Mouse (Mus musculus) gastrocnemius, postnatal 4 days (tissue): Measurements from ENCODE around the gene Pcsk7. TPM values are rescaled to one million over a fixed set of nuclear protein-coding genes. Genes with fewer than 3 reads are reported as not detected.

Experiments
- DNase-seq, 2 experiments: peaks; one replicate each; pipeline ENCODE4 v3.0.0; 2021 to 2022; ENCODE audit warnings: low spot score in 2 of 2, mixed read lengths in 2 of 2
- total RNA-seq, 2 experiments: library from RNA; stranded (reverse); gene quantifications; 2 replicates each; pipeline ENCODE4 v1.2.3; 2021

The Pcsk7 gene
- total RNA-seq, 2 experiments from 2014 or later, result 19.4 to 23.1 TPM

DNA sequence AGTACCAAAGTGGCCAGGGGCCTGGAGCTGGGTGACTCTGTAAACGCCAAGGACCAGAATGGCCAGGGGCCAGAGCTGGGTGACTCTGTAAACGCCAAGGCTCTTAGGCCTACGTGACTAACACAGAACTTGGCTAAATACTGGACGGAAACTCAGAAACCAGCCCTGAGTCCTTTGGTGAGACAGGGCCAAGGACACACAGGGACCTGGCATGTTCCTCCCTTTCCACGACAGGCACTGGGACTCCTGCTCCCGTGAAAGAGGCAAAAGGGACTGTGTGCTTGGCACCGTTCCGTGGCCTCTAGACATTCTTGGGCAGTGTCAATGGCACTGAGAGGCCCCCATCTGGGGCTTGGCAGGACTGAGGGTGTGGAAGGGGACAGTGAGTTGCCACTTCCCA lies 31.8 kb downstream of the Pcsk7 start:
- no peak for DNase-seq

DNA sequence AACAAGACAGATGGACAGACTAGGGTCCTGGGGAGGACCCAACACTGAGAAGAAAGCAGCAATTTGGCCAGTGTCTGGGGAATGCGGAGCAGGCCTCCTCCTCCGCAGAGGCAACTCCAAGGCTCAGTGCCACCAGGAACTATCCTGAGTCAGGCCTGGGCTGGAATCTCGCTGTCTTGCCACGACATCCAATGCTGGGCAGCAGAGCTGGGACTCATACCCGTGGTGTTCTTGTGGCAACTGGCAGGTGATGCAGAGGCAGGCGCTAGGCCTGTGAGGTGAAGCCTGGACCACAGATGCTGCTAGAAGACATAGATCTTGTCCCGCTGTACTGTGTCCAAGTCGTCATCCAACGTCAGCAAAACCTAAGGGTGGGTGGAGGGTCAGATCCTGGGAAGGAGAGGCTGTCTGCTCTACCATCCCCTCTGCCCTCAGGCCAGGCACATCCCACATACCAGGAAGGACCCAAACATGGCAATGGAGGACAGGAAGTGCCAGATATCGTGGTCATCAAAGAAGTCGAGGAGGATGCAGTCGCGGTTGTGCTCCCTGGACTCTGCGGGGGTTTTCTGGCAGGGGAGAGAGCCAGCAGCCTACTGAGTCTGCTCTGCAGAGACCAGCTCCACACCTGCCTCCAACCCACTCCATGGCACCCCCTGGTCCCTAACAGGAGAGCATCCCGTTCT lies 32.8 kb downstream of the Pcsk7 start:
- DNase-seq, result no peak

DNA sequence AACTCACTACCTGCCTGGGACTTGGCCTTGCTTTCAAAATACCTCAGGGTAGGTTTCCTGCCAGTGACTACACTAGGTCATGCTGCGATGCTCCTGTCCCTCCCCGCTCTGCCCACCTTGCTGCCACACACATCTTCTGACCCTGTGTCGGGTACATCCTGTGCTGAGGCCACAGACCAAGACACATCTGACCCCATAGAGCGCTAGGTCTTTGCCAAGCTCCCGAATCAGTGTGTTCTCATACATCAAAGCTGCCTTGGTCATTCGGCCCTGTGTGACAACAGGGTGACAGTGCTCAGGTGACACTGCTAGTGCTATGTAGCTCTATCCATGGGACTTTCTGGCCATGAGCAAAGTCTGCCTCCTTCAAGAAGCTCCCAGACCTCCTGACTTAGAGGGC lies 33.5 kb downstream of the Pcsk7 start:
- no peak for DNase-seq

DNA sequence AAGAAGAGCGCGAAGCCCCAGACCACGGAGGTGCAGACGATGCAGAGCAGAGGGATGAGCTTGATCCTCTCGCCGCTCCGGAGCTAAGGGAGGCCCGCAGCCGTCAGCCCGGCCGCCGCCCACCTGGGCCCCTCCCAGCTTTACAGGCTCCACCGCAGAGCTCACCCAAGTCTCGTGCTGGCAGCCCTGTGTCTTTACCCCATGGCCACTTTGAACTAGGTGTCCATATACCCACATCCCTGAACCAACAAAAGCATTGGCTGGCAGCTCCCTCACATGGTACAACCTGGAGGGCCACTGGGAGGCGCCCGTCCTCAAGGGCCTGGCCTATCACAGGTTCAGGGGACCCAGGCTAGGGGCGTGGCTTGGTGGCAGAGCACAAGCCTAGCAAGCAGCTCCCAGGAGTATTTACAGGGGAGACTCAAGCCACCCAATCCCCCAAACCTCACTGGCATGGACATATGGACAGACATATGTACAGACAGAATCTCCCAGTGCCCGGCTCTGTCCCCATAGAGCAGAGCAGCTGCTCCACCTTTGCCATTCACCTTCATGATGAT lies 35.1 kb downstream of the Pcsk7 start:
- DNase-seq, result no peak

DNA sequence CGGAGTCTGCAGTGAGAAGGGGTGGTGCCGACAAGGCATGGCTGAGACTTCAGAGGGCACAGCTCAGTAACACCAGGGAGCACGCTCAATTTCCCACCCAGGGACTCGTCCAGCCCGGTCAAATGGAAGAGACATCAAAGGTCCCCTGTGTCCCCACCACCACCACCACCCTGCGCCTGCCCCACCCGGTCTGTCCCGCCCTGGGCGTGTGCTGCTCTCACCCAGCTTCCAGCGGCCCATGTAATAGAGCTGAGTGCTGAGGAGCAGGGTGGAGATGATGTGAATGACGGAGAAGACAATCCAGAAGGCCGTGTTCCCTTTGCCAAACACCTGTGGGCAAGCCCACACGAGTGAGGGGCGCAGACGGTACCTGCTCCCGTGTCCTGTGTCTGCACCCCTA lies 36.2 kb downstream of the Pcsk7 start:
- DNase-seq, result no peak

DNA sequence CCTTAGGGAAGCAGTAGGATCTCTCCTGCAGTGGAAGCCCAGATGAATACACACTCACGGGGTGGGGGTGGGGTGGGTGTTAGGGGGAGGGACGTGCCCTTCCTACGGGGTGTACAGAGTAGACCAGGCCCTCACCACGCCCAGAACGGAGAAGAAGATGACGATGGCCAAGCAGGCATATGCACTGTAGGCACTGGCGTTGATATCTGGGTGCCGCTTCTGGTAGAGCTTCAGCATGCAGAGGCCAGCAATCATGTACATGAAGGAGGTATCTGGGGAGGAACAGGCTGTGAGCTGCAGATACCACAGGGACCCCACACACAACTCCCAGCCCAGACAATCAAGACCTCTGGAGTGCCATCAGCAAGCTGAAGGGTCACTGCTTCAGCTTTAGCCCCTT lies 36.6 kb downstream of the Pcsk7 start:
- no peak for DNase-seq

DNA sequence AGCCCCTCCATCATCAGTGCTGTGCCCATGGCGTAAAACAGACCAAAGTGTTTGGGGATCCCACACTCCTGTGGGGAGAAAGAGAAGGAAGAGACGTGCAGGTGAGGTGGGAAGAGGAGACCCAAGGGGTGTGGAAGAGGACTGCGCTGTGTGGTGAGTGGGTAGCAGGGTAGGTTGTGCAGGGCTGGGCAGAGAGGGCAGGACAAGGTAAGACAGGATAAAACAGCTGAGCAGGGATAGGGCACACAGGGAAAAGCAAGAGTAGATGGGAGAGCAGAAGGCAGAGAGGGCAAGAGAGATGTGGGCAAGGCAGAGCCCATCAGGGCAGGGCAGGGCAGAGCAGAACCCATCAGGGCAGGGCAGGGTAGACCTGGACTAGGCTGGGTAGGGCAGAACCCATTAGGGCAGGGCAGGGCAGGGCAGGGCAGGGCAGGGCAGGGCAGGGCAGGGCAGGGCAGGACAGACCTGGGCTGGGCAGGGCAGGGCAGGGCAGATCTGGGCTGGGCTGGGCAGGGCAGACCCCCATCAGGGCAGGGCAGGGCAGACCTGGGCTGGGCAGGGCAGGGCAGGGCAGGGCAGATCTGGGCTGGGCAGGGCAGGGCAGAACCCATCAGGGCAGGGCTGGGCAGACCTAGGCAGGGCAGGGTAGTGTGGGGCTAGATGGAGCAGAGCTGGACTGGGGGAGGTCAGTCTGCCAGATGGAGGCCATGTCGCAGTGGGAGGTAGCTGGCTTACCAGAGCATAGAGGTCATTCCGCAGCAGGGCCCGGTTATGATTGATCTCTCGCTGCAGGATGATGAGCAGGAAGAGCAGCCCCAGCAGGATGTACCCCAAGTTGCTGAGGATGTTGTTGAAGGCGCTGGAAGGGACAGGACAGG lies 37.6 kb downstream of the Pcsk7 start:
- no peak for DNase-seq

DNA sequence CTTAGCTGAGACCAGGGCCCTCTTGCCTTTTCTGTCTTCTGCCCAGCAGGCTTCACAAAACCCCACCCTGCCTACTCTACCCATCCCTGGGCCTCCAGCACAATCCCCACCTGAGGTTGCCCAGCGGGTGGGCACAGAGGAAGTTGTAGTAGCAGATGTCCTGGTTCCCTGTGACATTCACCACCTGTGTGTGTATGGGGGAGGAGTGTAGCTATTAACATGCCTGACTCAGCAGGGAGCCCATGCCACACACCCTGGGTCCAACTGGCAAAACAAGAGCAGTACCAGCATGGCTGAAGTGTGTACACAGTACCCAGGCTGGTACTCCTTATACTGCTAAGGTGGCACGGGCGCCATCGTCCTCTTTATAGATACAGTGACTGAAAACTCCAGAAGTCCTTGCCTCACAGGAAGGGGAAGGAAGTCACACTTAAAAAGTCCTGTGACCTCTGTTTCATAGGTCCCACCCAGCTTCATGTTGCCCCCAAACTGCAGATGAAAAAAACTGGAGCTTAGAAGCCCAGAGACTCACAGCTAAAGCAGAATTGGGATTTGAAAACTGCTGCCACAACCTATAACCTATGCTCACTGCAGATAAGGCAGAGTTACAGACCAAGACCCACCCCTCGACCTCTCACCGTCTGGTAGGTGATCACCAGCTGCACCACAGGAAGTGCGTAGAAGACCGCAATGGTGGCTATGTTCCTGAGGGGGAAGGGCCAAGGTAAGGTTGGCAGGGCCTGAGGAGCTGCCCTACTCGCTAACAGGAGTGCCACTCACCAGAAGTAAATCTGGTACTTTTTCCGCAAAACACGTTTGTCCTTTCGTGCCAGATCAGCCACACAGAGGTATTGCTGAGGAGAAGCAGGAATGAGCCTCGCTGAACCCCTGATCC lies 38.5 kb downstream of the Pcsk7 start:
- DNase-seq, result no peak

DNA sequence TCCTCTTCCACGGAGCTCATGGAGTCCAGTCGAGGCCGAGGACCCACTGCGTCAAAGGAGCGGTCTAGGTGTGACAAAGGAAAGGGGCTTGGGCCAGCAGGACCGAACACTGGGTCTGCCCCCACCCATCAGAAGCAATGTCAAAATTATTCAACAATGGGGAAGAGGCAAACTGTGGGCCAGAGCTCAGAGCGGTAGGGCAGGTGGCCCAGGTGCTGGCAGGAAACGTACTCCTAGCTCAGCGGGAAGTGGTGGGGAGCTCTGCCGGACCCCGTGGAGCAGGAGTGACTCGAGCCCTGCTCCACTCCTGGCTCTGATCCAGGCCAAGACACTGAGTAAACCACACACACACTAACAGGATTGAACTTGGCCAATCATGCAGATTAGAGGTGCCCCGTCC lies 39.4 kb downstream of the Pcsk7 start:
- no peak for DNase-seq

DNA sequence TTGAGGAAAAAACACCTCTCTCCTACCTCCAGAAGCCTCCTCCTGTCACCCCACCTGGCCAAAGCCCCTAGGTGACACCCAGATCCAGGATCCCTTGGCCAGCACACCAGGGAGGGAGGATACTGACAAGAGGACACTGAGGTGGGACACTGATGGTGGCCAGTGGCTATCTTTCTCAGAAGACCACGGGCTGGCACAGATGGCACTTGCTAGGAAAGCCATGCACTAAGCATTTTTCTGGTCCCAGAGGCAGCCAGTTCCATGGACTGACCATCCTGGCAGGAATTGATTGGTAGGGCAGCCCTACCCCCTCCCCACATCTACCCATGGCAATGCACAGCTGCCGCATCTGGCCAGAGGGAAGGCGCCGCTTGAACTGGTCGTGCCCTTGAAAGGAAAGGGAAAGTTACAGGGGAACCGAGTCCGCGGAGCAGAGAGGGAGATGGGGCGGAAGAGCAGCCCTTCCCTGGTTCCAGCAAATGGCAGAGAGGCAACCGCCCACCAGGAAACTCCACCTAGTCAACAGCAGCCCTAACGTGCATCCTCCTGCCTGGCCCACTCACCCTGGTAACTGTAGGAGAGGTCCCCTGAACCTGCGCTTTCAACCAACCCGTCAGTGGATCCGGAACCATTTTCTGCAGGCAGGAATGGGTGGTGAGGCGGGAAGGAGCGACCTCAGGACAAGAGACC lies 40.0 kb downstream of the Pcsk7 start:
- DNase-seq, result no peak

DNA sequence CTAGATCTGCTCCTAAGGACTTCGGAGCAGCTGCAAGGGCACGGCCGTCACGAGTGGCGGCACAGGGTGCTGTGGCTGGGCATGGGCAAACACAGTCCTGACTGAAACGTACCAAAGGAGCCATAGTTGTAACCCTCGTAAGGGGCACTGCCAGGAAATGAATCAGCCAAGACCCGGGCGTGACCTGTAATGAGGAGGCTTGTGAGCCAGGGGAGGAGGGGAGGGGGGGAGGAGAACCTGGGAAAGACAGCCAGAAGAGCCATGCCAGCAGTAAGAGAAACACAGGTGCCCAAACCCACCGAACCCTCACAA lies 40.5 kb downstream of the Pcsk7 start:
- no peak for DNase-seq

DNA sequence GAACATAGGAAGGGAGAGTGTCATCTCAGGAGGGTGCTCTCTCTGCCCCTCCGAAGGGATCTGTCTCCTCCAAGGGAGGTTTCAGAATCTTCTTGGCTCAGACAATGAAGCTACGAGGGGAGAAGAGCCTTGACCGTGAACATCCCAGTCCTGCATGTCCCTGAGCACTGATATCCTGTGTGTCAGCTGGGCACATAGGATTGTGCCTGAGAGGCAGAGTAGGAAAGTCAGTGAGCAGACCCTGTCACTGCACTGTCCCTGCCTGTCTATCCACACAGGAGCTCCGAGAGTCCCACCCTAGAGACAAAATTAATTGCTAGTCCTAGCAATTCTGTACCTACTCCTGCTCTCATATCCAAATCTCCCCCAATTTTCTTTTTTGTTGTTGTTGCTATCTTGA lies 45.8 kb downstream of the Pcsk7 start:
- DNase-seq, result no peak

DNA sequence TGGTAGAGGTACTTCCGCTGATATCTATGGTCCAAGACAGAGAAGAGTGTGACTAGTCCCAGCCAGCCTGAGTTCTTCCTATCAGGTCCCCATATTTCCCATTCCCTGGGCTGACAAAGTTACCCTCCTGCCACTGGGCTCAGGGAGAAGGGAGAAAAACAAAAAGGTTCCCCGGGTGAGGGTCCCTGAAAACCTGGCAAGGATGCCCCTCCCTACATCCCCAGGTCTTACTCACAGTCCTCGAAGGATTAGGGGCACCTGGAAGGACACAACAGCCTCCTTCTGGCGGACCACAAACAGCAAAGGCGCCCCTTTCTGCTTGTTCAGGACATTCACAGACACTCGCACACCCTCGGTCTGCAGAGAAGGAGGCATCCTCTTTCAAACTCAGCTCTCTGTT lies 46.6 kb downstream of the Pcsk7 start:
- DNase-seq, result peak in 1 of 2 experiments; percentile 5

DNA sequence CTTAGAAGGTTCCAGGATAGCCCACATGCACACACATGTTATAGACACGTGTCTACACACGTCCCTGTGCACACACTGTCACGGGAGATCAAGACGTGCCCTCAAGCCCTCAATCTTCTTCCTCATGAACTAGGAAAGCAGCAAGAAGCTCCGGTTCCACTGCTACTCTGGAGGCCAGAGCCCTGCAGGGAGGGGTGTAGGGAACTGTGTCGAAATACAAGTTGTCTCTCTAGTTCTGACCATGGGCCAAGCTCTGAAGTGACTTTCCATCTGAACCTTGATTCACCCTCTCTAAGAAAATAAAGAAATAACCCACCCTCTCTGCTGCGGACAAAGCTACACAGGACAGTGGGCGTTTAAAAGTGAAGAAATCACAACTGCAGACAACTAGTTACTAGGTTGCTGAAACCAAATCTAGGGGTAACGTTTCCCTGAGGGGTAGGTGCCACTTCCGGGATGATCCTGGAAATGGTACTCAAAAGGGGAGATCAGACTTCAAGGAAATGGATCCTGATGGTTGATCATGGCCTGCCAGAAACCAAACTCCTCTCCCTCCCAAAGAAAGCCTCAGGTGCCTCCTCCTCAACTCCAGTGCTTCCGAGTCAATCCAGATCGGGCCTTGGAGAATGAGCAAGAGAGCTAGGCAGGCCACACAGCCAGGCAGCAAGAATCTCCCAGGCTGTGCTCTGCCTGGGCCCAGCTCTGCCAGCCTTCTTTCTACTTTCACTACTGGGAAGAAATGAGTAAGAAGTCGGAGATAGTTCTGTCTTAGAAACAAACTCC lies 47.4 kb downstream of the Pcsk7 start:
- peak in 1 of 2 experiments; percentile 17 for DNase-seq

DNA sequence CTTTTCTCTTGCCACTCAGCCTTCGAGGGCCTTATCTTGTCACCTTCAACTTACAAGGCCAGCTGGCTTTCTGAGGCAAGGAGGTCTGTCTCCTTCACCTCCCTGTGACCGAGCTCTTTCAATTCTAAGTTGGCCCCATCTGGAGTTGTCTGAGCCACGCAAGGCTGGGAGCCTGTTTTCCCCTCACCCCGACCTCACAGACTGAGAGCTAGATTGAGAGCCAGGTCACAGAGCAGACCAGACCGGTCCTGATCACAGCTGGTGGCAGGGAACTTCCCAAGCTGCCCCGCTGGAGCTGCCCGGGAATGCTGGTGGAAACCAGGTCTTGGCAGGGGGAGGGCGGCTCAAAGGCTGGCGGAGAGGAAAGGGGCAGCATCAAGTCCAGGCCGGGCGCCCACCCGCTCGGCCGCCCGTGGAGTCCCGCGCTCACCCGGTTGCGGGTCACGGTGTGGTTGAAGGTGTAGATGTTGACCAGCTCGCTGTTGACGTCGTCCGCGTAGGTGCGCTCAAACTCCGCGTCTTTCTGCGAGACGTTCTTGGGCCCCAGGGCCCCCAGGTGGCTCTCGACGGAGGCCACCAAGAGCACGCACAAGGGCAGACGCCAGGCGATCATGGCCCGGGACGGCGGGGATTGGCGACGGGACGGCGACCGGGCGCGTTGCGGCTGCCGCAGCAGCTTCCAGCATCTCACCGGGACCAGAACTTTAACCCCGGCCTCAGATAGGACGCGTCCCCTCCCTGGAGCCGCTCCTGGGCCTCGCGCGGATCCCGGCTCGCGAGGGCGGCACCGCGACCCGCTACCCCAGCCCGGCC lies 48.2 kb downstream of the Pcsk7 start:
- DNase-seq, result peak in 1 of 2 experiments; percentile 63

DNA sequence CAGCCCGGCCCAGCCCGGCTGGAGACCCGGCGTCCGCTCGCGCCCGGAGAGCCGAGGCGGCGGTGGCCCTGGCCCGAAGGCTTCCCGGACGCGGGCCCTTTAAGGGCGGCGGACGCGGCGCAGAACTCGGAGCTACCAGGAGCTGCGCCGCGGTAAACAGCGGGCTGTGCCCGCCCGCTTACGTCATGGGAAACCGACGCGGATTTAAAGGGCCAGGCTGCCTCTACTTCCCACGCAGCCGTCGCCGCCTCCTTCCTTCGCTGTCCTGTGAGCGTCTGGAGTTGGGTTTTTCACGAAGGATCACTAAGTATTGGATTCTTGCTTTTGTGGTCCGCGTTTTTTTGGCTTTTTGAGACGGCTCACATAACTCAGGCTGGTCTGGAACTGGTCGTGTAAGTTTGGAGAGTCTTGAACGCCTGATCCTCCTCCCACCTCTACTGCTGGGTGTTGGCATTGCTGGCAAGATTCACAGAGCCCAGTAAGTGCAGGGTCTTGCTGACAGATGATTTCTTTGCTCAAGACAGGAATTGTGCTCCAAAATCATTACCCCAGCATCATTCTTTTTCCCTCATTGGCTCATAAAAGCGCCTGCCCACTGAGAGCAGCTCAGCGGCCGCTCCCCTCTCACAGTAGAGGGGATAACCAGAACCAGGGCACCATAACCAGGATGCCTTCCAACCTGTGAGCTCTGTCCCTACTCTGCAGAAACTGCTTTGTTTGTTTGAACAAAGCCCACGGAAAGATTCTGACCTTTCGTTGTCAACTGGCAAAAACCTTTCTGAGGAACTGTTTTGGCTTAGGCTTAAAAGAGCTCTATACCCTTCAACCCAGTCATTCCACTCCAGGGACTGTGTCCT lies 49.0 kb downstream of the Pcsk7 start, which contains the start of gene Sidt2:
Gene Sidt2, minus strand, starts transcription at position 152 of the 857 bp plus-strand sequence.
- peak; percentile 70 to 90 for DNase-seq

DNA sequence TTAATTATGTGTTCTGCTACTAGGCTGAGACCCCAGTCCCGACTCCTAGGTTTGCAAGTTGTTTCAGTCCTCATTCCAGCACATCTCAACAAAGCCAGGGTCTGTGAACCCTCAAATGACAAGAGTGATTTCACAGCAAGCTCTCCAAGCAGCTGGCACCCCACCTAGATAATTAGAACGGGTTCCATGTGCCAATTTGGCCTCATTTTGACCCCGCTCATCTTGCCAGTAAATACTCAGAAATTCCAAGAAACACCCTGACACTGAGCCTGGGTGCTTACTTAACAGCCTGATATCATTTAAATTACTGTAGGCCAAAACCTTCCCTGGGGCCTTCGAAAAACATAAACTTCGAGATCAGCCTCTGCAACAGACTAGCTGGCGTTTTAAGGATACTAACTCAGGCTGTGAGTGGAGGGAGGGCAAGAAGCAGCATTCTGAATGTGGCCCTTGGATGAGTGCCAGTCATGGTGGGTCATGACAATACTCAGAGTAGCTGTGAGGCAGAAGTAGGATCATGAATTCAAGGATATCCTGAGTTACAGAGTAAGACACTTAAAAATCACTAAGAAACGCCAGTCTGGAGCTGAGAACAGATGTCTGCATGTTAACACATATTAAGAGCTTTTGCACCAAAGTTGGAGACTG lies 51.9 kb downstream of the Pcsk7 start:
- no peak for DNase-seq

DNA sequence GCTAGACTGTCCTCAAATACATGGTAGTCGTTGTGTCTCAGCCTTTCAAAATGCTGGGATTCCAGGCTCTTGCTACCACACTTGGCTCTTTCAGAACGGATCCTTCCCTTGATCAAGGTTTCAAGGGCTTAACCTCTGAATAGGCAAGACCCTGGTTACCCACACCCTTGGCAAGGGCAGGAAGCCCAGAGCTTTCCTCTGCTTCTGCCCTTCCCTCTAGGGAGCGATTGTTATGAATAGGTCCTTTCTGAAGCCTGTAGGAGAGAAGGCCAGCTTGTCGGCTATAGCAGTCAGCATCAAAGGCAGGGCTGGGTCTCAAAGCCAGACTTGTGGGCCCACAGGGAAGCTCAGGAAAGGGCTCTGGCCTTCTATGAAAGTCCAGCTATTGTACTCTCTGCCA lies 52.6 kb downstream of the Pcsk7 start:
- DNase-seq, result no peak
